Mouse (Mus musculus) urinary bladder, postnatal 4 days (tissue): ENCODE measurements around the gene Mief2.

ENCODE experiments used
- DNase-seq, 2 experiments: peaks; one replicate each; pipeline ENCODE4 v3.0.0; 2021 to 2022; ENCODE audit warnings: low spot score in 2 of 2

Mief2 gene

GRCm38 (mm10) chr11:60776829-60777740, 48.9 kb downstream of the Mief2 start, which contains the start of the genes Top3a and Smcr8:
TSS of gene Top3a (minus strand) at chr11:60777365.
TSS of gene Smcr8 (plus strand) at chr11:60777524.
- DNase-seq = peak; percentile 76 to 80

- no peak for DNase-seq
Observed at GRCm38 (mm10) chr11:60777801-60778370, 49.7 kb downstream of the Mief2 start.

DNA sequence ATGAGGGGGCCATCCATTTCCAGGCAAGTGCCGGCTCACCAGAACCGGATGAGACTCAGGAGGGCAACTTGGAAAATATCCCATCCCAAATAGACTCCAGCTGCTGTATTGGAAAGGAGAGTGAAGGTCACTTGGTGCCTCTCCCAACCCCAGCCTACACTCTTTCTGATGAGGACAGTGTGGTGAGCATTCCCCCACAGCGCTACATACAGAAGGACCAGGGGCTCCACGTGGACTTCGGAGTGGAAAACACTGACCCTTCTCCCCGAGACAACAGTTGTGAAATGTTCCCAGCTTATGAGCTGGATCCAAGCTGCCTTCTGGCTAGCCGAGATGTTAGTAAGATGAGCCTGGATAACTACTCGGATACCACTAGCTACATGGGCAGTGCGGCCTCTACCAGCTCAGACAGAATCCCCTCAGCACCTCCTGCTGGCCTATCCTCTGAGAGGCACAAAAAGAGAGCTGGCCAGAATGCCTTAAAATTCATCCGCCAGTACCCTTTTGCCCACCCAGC, 51.5 kb downstream of the Mief2 start:
- DNase-seq = no peak
